Mouse (Mus musculus): ENCODE measurements around the gene Inava. TPM values are rescaled to one million over a fixed set of nuclear protein-coding genes. Genes with fewer than 3 reads are reported as not detected.

Gene Inava
- 1 to 10 TPM; 4.8 to 5.9 TPM for total RNA-seq (2021)

DNA sequence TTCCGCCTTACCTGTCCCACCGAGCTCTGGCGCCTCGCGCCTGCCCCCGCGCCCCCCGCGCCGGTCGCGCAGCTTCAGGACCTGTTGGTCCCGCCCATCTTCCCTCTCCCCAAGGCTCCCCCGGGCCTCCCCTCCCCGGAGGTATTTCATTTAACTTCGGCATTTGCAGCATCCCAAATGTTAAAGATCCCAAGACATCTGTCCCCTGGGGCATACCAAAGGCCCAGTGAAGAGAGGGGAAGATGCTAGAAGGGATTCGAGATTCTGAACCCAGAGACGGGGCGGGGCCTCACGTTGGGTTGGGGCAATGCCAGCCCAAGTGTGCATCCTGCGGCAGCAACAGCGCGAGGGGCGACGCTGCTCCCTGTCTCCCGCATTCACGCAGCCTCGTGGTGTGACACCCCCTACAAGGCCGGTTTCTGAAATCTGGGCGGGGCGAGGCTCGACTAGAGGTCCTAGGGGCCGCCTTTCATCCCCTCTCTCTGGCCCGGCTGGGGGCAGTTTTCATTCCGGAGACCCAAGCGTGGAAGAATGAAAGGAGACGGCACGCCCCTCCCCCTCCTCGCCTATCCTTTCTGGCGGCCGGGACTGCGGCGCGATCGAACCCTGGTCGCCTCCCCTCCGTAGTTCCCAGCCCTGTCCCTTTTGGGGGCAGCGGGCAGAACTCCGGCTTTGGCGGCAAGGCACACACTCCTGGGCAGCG lies at the start of gene Inava:
TSS of gene Inava (minus strand) at position 373 of the 703 bp plus-strand sequence.
- intact Hi-C loops (cut with DNase I): no loop called here
- DNase-seq: peak; percentile 74

DNA sequence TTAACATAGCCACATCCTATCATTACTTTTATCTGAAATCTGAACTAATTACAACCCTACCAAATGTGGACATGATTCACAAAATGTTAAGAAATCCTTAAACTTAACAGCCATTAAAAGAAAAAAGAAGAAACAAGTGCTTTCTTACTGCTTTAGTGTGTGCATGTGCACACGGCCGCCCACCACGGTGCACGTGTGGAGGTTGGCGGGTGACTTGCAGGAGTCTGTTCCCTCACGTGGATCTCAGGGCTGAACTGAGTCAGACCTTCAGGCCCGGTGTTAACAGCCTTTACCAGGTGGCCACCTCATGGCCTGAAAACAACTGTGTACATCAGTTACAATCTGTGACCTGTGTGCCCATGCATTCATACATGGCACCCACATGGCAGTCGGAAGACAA lies 43.3 kb upstream of the Inava start:
- intact Hi-C loops (cut with DNase I): no loop called here

GRCm38 (mm10) chr1:136268224-136268623 lies 34.2 kb upstream of the Inava start:
- no peak for DNase-seq
- intact Hi-C loops (cut with DNase I): loop anchor here (10.0 kb wide), 1 partner anchor 93 kb away; no protein-coding TSS in a partner anchor

More for the DNA sequence above, 43.3 kb upstream of the Inava start:
- DNase-seq: no peak

DNA sequence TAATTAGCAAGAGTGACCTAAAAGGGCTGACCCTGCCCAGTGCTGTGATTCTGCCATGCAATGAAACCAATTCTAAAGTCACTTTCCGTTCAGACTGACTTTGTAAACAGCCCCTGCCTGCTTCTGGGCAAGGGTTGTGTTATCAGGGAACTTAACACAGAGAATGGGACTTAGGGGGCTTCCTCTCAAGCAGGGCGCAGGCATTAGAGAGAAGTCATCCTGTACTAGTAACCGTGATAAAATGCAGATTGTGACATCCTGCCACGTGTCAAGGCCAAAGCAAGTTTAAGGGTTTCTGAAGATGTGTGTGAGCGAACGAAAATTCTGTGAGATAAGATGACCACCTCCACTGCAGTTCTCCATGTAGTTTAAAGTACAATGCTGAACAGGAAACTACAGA lies 32.1 kb upstream of the Inava start:
- DNase-seq: no peak
- intact Hi-C loops (cut with DNase I): loop anchor here (10.0 kb wide), 1 partner anchor 91 kb away; no protein-coding TSS in a partner anchor

- intact Hi-C loops (cut with DNase I): loop anchor here (10.0 kb wide), 1 partner anchor 89 kb away; no protein-coding TSS in a partner anchor
- no peak for DNase-seq
Observed at GRCm38 (mm10) chr1:136263355-136263754, 29.3 kb upstream of the Inava start.

- no peak for DNase-seq
- intact Hi-C loops (cut with DNase I): loop anchor here (10.0 kb wide), 1 partner anchor 86 kb away; no protein-coding TSS in a partner anchor
Observed at GRCm38 (mm10) chr1:136260635-136261238, 26.7 kb upstream of the Inava start, which contains the start of gene Gpr25. Gene Gpr25 (minus strand): TSS chr1:136260873.

- intact Hi-C loops (cut with DNase I): loop anchor here (10.0 kb wide), 1 partner anchor 85 kb away; no protein-coding TSS in a partner anchor
Observed at GRCm38 (mm10) chr1:136259893-136260634, 26.0 kb upstream of the Inava start.

DNA sequence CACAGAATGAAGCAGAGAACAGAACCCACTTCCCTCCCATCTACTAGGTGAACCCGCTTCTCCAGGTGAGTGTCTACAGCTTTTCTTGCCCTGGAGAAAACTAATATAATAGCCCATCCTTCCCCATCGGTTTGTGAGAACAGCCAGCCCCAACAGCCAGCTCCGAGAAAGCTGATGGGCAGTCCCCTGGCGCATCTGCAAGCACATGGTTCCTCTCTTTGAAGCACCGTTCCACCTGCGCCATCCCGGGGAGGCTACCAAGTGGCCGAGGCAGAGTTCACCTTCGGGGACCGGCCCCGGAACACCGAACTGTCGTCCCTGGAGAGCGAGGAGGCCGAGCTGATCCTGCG lies 25.5 kb upstream of the Inava start:
- no peak for DNase-seq

More at GRCm38 (mm10) chr1:136259893-136260634, 26.0 kb upstream of the Inava start:
- peak; percentile 70 for DNase-seq

DNA sequence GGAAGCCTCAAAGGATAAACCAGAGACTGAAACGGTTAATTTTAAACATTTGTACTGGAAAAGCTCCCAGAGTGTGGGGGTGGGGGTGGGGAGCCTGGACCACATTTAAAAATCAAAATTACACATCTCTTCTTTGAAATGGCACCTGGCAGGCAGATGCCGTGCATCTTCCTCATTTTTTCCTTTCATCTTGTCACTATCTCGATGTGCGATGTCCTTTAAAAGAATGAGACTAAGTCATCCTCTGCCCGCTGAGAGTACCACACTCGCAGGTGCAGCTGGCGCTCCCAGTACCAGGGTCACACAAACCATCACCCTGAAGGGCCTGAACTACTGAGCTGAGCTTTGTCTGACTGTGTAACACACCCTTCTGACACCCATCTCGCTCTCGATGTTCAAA lies 24.4 kb upstream of the Inava start:
- no peak for DNase-seq
- intact Hi-C loops (cut with DNase I): no loop called here

More for the DNA sequence above, 25.5 kb upstream of the Inava start:
- intact Hi-C loops (cut with DNase I): no loop called here

GRCm38 (mm10) chr1:136255657-136256056 lies 21.6 kb upstream of the Inava start:
- DNase-seq: no peak
- intact Hi-C loops (cut with DNase I): no loop called here

- DNase-seq: no peak
- intact Hi-C loops (cut with DNase I): no loop called here
Observed at GRCm38 (mm10) chr1:136255174-136255573, 21.1 kb upstream of the Inava start.

DNA sequence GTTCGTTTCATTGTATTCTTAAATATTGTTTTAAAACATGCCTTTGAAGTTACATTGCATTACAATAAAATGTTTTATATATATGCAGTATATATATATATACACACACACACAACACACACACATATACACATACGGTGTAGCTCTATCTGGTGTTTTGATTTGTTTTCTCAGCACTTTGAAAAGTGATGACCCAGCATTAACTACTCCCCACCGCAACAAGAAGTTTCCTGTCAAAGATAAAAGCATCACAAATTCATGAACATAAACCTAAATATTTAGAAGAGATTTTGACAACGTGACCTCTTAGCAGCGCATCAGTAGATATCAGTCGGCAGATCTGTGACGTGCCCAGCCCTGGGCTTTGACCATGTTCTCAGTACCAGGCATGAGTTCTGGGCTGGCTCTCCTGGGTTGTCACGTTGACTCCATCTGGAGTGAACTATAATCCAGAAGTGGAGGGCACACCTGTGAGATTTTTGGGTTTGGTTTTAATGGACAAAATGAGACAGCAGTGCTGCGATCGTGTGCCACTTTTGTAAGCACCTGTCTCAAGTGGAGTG lies 20.5 kb upstream of the Inava start:
- DNase-seq: no peak
- intact Hi-C loops (cut with DNase I): no loop called here

GRCm38 (mm10) chr1:136253472-136253871 lies 19.4 kb upstream of the Inava start:
- intact Hi-C loops (cut with DNase I): no loop called here
- DNase-seq: no peak

GRCm38 (mm10) chr1:136249662-136250061 lies 15.6 kb upstream of the Inava start:
- peak; percentile 51 for DNase-seq
- intact Hi-C loops (cut with DNase I): no loop called here

DNA sequence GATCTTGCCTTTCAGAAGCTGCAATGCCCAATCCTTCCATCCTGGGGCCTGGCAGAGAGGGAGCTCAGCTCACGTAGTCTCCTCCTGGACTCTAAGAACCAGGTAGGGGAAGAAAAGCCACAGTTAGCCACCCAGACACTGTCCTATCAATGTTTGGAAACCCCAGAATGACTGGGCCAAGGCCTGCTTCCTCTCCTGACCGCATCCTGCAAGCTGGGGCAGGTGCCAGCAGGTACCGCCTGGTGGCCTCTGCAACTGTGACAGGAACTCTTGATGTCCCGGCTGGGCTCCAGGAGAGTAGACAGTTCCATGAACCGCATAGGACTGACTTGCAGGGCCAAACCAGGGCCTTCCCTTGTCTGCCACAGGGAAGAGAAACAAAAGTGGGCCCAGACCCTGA lies 13.3 kb upstream of the Inava start:
- intact Hi-C loops (cut with DNase I): no loop called here
- no peak for DNase-seq

DNA sequence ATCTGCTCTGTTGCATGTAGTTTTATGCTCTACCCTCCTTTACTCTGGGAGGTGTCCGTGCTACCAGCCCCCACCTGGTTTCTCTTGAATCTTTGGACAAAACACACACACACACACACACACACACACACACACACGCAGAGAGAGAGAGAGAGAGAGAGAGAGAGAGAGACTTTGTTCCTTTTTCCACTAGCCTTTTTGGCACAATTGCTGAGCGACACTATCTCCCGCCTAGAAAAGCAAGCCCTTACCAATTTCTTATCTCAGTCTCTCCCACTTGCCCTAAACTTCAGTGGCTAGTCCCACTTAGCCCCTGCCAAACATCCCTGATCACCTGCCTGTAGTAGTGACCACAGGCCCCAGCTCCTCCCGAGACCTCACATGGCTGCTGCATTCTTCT lies 10.4 kb upstream of the Inava start:
- intact Hi-C loops (cut with DNase I): no loop called here
- DNase-seq: no peak

GRCm38 (mm10) chr1:136241801-136242200 lies 7.7 kb upstream of the Inava start:
- intact Hi-C loops (cut with DNase I): no loop called here
- no peak for DNase-seq

DNA sequence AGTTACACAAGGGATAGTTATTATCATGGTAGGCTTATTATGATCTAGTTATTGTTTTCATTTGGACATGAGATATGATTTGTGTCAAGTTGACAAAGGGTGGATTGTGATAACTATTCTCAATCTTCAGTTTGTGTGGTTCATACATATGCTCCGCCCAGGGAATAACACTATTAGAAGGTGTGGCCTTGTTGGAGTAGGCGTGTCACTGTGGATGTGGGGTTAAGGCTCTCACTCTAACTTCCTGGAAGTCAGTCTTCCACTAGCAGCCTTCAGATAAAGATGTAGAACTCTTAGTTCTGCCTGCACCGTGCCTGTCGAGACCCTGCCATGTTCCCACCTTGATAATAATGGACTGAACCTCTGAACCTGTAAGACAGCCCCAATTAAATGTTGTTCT lies 4.4 kb upstream of the Inava start:
- intact Hi-C loops (cut with DNase I): no loop called here
- DNase-seq: no peak

- intact Hi-C loops (cut with DNase I): no loop called here
- DNase-seq: no peak
Observed at GRCm38 (mm10) chr1:136234595-136235092, 580 bp upstream of the Inava start.

GRCm38 (mm10) chr1:136232986-136233790 lies 876 bp downstream of the Inava start:
- peak; percentile 29 for DNase-seq
- intact Hi-C loops (cut with DNase I): no loop called here

Data from left cerebral cortex, postnatal 4 days (tissue).